Mouse (Mus musculus): Measurements from ENCODE around the gene Fndc3a.

DNA sequence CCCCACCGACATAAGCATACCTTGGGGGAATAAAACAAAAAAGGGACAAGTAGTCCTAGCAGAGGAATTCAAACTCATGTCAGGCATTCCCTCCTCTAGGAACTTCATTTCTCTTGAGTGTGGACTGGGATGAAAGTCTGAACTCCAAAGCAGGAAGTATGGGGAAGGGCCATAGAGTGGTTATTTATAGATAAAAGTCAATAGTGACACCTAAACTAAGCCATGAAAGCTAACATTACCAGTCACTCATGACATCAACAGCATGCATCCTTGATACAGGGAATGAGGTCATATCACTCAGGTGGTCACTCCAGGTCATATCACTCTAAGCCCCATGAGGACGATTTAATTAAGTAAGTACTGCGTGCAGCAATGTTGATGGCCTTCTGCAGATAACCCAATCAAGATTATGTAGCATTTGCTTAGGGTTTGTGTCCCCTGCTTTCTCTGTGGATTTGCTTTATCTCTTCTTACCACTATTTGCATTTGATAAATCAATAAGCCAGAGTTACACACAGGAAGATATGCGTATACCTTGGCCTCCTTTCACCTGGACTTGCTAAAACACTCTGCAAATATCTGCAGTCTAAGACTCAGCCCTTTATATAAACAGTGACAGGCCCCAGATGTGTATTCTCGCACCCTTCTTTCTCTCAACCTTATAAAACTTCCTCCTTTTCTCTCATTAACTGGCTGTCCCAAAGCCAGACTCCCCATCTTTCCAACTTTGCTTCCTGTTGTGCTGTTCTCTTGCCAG, 40.8 kb upstream of the Fndc3a start:
- TF ChIP-seq CTCF (IDR thresholded peaks at IDR 0.05; ENCODE audit: extremely low read depth, insufficient read depth, low read length) (no peak), POLR2A (IDR thresholded peaks at IDR 0.05; ENCODE audit: extremely low read depth, insufficient read depth, low read length) (no peak)
